Mouse (Mus musculus) left cerebral cortex, postnatal 14 days (tissue): ENCODE results near the gene Ugt1a10. TPM values are rescaled to one million over a fixed set of nuclear protein-coding genes. Genes with fewer than 3 reads are reported as not detected.
A peak's percentile ranks its signal among the peaks of the same experiment; 100 is the strongest.
"Not testable (repeated sequence)": the region's sequence is repeated elsewhere in the genome, so short reads cannot be mapped to it uniquely, and the experiment has no call there.

ENCODE experiments used
- DNase-seq, 2 experiments: peaks; one replicate each; pipeline ENCODE4 v3.0.0; 2021 to 2022; ENCODE audit warnings: low spot score in 2 of 2, mixed read lengths in 1 of 2
- intact Hi-C: fragments of 180-260 bp; cut with DNase I; formaldehyde crosslinking; loops from one replicate; pipeline ENCODE4 v1.15.1; 2025
- total RNA-seq, 2 experiments: library from RNA; stranded (reverse); gene quantifications; 2 replicates each; pipeline ENCODE4 v1.2.3; 2021

The Ugt1a10 gene
- total RNA-seq, 2 experiments from 2014 or later = not detected

DNA sequence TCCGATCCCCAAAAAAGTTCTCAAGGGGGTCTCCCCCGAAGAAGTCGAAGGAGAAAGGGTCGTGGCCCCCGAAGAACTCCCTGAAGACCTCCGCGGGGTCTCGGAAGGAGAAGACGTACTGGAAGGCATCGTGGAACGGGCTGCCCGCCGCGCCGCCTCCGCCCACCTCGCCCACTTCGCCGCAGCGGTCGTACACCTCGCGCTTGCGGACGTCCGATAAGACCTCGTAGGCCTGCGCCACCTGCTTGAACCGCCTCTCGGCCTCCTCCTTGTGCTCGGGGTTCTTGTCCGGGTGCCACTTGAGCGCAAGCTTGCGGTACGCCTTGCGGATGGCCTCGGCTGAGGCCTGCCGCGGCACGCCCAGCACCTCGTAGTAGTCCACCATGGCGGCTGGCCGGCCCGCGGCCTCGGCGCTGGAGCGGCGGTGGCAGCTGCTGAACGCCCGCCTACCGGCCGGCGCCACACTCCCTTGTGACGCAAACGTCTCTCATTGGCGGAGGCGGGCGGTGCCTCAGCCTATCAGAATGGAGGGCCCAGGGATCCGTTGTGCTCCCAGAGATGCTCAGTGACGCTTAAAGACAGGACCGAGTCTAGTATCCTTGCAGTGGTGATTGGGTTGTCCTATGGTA, 150.2 kb downstream of the Ugt1a10 start, which contains the start of gene Dnajb3:
Gene Dnajb3 (minus strand): TSS at position 489 of the 629 bp plus-strand sequence.
- intact Hi-C loops = no loop called here
- DNase-seq = peak; percentile 75 to 87

DNA sequence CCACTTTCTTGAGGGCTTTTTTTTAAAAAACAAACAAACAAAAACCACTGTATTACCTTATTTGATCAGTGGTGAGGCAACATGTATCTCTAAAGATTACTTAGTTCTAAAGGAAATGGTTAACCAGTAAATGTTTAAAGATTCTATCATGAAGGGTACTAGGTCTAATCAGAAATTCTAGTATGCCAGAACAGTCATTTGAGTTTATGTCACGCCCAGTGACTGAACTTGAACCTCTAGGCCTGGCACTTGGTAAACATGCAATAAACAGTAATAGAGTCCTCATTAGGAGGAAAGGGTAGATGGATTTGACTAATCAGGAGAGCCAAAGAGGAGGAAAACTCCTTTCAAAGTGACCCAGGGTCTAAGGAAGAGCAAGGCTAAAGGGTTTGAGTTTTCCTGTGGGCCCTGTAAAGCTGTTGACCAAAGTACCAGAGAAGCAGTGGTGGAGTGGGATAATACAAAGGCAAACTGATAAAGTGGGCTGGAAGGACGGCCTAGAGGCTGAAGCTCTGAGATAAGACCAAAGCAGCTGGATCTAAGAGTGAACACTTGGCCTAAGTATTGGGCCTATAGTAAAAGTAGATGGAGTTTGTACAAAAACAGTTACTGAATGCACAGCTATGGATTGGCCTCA, 151.8 kb downstream of the Ugt1a10 start:
- no peak for DNase-seq
- intact Hi-C loops = no loop called here

DNA sequence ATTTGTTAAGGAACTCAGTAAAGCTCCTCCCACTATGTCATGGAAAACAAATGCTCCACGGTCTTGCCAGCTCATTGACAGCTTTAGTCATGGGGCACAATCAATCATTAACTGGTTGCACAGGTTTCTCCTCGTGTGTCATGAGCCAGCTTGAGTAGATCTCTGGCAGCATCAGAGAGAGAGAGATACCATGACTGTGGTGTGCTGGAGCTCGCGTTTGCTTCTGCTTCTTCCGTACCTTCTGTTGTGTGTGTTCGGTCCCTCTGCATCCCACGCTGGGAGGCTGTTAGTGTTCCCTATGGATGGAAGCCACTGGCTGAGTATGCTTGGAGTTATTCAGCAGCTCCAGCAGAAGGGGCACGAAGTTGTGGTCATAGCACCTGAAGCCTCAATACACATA, 156.6 kb downstream of the Ugt1a10 start, which contains the start of gene Ugt1a1:
Gene Ugt1a1 (plus strand): TSS at position 148 of the 400 bp plus-strand sequence.
- no peak for DNase-seq
- intact Hi-C loops = no loop called here

DNA sequence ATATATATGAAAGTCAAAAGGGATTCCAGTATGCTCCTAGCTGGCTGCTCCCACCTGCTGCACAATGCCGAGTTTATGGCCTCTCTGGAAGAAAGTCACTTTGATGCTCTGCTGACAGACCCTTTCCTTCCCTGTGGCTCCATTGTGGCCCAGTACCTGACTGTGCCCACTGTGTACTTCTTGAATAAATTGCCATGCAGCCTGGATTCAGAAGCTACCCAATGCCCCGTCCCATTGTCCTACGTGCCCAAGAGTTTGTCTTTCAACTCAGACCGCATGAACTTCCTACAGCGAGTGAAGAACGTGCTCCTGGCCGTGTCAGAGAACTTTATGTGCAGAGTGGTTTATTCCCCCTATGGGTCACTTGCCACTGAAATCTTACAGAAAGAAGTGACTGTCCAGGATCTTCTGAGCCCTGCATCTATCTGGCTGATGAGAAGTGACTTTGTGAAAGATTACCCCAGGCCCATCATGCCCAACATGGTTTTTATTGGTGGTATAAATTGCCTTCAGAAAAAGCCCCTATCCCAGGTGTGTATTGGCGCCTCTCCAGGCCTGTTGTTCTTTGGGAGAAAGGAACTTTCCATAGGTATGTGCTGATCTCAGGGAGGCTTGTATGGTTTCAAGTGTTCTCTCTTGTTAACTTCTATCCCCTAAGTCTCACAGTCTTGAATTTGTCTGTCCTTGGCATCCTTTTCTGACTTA, 157.3 kb downstream of the Ugt1a10 start:
- DNase-seq = no peak
- intact Hi-C loops = no loop called here

DNA sequence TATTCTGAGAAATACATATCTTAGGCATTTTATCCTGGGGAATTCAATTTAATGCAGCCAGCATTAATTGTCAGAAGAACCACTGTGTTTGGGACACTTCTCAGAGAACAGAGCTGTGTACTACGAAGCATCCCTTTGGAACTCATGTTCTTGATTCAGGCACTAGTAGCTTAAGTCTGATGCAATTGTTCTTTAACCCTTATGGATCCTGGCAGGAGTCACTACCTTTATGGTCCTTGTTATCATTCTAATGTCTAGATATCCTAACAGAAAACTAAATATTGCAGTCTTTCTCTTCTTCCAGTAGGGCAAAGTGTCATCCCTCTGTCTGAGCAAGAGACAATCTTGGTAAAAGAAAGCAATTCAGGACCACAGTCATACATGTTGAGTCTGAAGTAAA, 157.9 kb downstream of the Ugt1a10 start:
- no peak for DNase-seq
- intact Hi-C loops = no loop called here

DNA sequence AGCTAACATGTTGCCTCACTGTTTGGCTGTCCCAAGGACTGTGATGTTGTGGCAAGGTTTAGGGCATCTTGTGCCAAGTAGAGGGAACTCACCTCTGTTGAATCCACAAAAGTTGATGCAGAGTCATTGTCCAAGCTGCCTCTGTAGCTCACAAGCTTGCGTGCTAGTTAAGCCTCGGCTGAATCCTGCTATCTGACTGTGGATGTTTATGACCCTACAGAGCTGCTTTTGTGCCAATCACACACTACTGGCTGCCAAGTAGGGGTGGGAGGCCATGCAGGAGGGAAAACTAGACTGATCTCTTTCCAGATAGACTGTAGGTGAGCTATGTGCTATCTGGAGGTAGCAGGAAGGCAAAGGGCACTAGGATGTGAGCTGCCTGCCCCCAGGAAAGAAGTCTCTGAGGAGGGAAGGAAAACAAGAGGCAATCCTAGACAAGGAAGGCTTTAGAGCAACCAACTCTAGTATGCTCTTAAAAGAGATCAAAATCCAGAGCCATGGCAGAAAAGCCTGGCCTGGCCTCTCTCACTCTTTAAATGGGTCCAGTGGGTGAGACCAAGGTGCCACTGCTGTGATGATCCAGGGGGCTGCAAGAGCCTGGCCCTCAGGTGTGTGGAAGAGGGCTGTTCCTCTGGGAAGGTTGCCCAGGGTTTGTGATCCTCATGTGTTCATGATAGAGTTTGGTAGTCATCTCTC, 158.7 kb downstream of the Ugt1a10 start:
- no peak for DNase-seq
- intact Hi-C loops = no loop called here

DNA sequence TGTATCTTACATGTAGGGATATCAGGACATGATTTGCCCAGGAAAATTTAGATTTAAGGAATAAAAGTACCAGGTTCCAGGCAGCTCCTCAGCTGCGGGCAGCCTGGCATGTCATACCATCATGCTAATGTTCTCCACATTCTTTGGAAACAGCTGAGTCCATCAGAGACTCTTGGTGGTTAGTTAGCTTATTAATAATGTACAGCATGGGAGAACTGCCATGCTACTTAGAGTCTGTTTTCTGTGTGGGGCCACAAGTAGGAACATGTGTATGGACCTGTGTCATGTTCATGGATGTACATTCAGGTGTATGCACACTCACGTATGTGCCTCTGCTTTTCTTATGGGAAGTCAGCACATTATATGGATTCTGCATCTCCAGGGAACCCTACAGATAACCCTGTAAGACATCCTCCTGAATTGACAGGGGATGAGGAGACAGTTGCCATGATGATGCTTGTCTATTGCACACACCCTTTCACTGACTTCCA, 159.3 kb downstream of the Ugt1a10 start:
- intact Hi-C loops = no loop called here
- no peak for DNase-seq

DNA sequence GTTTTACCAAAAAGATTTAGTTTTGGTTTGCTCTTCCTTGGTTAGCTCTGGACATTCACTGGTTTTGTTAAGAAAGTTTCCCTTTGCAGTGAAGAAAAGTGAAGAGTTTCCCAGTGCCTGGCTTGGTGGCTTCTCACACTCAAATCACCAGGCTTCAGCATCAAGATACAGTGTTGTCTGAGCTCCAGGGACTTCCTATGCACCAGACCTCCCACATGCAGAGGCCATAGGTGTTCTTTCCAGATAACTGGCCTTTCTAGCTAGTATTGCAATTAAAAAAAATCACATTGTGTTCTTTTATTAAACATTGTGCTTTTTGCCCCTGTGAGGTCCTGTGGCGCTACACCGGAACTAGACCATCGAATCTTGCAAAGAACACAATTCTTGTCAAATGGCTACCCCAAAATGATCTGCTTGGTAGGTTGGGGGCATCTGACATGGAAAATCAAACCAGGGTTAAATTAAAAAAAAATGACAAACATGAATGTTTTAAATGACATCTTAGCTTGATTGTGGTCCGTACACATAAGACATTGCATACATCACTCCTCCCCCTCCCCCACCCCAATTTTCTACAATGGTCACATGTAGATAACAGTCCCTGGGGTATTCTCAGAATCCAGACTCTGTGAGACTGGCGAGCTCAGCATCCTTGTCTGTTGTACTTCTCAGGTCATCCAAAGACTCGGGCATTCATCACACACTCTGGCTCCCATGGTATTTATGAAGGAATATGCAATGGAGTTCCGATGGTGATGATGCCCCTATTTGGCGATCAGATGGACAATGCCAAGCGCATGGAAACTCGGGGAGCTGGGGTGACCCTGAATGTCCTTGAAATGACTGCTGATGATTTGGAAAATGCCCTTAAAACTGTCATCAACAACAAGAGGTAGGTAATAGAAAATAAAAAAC, 160.5 kb downstream of the Ugt1a10 start:
- intact Hi-C loops = no loop called here
- no peak for DNase-seq

DNA sequence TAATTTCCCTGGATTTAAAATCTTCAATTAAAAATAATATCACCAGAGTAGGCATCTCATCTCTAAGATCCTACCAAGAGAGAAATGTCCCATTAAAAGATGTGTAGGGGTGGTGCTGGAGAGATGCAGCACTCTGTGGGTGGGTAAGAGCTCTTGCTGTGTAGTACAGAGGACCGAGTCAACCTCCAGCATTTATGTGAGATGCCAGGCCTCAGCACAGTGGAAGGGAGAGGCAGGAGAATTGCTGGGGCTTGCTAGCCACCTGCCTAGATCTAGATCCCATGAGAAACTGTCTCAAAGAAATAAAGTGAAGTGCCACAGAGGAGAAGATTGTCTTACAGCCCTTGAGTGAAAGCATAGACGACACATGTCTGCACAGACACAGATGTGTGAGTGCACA, 161.4 kb downstream of the Ugt1a10 start:
- DNase-seq = no peak
- intact Hi-C loops = no loop called here

DNA sequence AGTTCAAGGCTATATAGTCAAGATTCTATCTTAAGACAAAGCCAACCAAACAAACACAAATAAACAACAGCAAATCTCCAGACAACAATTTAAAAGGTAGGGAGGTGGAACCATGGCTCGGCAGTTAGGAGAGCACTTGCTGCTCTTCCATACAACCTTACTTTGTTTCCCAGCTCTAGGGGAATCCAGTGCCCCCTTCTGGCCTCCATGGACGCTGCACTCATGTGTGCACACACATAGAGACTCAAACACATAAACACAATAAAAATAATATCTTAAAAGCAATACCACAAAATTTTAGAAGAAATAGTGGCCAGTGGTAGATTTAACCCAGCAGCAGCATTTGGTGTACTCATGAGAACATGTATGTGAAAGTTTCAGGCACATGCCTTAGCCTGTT, 162.0 kb downstream of the Ugt1a10 start:
- no peak for DNase-seq
- intact Hi-C loops = no loop called here

DNA sequence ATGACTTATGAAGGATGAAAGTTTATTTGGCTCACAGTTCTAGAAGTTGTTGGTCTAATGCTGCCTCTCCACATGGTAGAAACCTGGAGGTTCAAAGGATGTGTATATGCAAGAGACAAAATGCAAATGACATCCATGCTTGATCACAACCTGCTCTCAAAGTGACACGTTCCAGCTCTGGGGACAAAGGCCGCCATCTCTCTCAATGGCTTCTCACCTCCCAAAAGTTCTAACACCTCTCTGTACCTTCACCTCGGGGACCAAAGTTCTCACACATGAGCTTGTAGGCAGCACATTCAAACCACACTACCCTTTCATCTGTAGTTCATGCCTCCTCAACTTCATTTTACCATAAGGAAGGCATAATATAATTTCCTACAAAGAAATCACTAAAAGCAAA, 162.4 kb downstream of the Ugt1a10 start:
- no peak for DNase-seq

DNA sequence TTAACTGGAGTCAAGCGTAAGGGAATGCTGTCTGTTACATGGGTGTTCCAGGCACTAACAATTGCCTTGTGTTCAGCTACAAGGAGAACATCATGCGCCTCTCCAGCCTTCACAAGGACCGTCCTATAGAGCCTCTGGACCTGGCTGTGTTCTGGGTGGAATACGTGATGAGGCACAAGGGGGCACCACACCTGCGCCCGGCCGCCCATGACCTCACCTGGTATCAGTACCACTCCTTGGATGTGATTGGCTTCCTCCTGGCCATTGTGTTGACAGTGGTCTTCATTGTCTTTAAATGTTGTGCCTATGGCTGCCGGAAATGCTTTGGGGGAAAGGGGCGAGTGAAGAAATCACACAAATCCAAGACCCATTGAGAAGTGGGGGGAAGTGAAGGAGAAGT, 162.9 kb downstream of the Ugt1a10 start:
- intact Hi-C loops = no loop called here
- no peak for DNase-seq

More for the DNA sequence above, 162.4 kb downstream of the Ugt1a10 start:
- intact Hi-C loops = no loop called here

DNA sequence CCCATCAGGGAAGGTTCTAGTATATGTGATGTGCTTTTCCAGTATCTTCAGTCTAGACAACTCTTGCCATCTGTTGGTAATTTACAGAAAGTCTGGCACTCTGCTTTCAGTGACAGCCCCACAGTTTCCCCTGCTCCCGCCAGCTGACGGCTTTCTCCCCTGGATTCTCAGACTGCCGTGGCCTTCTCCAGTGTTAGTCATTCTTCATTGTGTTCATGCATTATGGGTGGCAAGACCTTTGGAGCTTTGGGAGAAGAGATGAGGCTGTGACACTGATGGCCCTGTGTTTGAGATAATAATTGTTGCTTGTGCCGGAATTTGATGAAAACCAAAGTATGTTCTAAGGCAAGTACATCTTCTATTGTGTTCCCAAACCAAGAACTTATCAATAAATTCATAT, 163.4 kb downstream of the Ugt1a10 start:
- DNase-seq = no peak
- intact Hi-C loops = no loop called here

DNA sequence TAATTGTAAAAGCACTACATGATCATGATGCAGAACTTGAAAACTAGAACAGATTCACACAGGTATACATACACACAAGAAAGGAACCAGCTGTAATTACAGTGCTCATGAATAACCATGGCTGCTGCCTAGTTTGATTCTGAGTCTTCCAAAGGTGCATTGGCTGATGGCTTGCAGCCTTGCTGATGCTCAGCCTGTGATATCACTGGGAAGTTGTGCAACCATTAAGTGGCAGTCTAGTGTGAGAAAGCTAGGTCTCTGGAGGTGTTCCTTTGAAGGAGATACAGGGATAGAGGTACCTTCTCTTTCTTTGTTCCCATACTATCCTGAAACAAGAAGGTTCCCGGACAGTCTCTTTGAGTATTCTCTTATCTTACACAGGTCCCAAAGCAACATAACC, 163.9 kb downstream of the Ugt1a10 start:
- no peak for DNase-seq
- intact Hi-C loops = no loop called here

DNA sequence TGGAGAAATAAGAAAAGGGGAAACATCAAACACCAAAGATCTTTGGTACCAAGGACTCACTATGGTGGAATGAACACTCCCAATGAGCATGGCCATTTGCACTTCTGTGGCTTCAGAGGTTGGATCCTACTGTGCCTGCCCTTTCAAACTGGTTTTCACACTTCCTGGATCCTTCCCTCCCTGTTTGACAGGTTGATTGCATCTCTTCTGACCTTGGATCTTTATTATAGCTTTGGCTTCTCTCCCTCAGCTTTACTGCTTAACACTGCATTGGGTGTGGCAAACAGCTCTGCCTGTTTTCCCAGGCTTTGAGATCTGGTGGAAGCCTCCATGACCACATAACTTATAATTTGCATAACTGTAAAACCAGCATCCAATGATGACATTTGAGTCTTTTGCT, 165.1 kb downstream of the Ugt1a10 start:
- DNase-seq = no peak
- intact Hi-C loops = no loop called here

DNA sequence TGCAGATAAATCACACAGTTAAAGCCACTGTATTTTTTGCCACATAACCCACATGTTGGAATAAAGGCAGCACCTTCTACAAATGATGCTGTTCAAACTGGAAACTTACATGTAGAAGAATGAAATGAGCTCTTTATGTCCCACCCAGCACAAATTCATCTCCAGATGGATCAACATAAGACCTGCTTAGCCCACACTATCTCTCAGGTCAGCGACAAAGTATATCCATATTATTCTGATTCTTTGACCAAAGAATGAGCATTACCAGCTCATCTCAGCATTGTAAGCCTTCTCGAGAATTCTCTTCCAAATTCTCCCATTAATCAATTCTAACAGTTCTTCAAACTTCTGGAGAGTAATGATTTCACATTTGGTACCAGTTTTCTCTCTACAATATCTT, 167.0 kb downstream of the Ugt1a10 start:
- no peak for DNase-seq
- intact Hi-C loops = no loop called here

DNA sequence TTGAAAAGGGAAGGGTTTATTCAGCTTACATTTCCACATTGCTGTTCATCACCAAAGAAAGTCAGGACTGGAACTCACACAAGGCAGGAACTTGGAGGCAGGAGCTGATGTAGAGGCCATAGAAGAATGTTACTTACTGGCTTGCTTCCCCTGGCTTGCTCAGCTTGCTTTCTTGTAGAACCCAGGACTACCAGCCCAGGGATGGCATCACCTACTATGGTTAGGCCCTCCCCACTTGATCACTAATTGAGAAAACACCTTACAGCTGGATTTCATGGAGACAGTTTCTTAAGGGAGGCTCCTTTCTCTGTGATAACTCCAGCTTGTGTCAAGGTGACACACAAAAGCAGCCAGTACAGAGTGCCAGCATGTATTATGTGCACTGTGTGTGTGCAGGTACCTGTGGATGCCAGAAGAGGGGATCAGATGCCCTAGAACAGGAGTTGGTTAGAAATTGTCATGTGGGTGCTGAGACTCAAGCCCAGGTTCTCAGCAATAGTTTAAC, 167.9 kb downstream of the Ugt1a10 start:
- DNase-seq, intact Hi-C loops: not testable (repeated sequence)

DNA sequence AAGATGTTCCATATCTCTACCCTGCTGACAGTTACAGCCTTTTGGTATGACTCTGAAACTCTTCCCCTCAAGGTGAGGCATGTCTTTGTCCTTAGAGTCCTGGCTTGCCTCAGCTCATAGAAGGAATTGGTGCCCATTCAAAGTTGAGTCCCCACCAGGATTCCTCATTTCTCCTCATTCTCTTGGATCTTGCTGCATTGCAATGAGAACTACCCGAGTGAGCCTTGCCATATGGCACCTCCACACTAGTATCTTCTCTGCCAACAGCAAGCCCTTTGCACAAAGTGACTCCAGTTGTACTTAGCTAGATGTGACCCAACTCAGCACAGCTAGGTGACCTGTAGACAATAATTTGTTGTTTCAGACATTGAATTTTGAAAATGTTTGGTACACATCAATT, 168.4 kb downstream of the Ugt1a10 start:
- intact Hi-C loops = no loop called here
- no peak for DNase-seq
